Mouse (Mus musculus) CD4-positive, CD25-positive, alpha-beta regulatory T cell, adult 4 months (primary cell): Measurements from ENCODE around the gene Gm20388. TPM values are rescaled to one million over a fixed set of nuclear protein-coding genes. Genes with fewer than 3 reads are reported as not detected.

Source experiments
- ATAC-seq: one replicate; pipeline ENCODE4 v1.8.0; 2017
- polyA plus RNA-seq, 2 experiments: library from polyadenylated mRNA; unstranded; fragments of 100-300 nt; shearing (Covaris generic); gene quantifications; one replicate each; pipeline ENCODE4 v1.2.1; 2017

Gm20388 gene
- polyA plus RNA-seq, 2 experiments from 2014 or later, result 10.7 to 12.8 TPM

DNA sequence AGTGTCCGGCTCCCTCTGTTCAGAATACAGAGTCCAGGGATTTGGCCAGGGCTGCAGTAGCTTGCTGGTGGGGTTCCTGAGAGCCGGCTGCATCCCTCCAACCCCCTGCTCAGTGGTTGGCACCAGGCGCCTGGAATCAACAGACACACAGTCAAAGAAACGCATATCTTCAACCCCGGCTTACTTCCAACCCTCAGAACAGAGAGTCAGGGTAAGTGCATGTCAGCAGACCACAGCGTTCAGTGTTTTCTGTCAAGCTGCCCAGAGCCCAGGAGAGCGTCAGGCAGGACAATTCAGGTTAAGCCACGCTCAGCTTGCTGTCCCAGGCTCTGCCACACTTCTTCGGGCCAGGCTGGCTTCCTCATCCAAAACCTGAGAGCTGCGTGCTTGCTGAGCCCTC is 1770.8 kb downstream of the Gm20388 start:
- no peak for ATAC-seq

DNA sequence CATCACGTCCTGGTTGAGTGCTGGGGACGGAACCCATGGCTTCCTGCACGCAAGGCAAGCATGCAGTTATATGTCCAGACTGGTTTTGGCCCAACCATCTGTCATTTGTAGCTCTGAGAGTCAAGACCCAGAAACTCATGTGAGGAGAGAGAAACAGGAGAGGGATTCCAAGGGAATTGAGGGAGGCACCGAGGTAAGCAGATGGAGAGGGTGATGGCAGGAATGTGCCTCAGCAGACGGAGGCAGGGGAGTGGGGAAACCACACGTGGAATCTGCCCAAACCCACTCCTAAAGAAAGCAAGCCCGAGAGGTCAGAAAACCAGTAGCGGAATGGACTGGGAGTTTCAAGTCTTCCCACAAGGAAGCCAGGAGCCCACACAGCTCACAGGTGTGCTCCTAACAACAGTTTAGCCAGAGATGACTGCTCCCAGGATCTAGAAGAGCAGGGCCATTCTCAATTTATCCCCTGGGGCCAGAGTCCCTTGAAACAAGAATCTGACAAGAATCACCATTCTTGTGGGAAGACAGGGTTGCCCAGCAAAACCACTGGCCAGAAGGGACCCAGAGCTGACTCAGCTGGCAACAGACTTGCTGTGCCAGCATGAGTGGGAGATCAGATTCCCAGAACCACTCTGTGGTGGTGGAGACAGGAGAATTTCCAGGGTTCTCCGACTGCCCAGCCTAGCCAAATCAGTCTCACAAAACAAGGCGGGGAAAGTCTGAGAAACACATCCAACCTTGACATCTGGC is 1772.6 kb downstream of the Gm20388 start:
- ATAC-seq, result no peak

DNA sequence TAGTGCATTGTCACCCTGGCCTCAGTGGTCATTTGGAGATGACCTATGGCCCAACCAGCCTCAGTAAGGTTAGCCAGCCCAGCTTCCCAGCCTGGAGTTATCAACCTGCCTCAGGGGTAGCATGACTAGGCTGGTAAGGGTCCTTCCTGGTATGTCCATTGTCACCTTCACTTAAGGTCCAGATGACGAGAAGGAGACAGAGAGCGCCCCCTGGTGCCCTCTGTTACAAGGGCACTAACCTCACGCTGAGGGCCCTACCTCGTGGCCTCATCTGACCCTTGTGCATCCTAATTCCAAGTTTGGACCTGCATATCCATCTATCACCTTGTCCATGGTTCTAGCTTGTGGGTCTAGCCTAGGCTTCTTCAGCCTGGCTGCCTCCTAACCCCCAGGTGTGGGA is 1774.8 kb downstream of the Gm20388 start:
- no peak for ATAC-seq

DNA sequence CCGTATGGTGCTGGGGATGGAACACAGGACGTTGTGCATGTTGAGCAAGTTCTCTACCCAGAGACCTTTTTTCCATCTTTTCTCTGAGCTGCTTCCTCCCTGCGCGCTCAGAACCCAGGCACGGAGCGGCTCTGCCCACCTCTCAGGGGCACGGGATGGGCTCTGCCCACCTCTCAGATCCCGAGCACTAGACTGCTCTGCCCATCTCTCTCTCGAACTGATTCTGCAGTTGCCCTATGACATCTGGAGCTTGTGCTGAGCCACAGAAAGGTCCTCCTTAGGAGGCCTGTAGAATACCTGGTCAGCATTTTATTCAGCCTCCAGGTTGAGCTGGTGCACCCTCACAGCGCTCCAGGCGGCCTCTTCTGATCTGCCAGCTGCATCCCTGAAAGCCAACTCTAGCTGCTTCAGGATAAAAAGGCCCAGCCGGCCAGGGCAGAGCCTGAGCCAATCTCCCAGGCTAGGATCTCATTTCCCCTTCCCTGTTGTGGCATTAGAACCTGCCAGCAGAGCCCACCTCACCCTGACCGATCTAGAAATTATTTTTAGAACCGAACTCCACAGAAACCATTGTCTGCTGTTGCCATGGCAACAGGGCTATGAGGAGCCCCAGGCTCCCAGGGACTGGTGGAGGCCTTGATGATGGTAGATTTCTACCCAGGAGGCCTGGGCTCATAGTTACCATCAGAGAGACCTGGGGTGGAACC is 1777.0 kb downstream of the Gm20388 start:
- no peak for ATAC-seq

DNA sequence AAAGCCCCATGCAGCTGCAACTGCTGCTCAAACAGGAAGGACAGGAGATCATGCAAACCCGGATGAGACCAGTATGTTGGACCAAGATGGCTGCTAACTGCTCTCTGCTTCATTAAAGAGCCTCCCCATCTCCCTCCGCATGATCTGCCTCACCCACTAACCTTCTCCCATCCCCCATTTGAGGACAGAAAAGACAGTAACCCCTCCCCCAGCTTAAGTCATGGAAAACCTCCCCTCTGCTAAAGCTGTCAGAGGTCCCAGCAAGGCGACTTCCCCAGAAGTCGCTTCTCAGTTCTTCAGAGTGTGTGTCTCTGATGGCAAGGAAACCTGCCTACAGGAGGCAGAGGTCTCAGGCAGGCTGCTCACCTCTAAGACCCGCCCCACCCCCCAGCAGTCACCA is 1777.9 kb downstream of the Gm20388 start:
- no peak for ATAC-seq

DNA sequence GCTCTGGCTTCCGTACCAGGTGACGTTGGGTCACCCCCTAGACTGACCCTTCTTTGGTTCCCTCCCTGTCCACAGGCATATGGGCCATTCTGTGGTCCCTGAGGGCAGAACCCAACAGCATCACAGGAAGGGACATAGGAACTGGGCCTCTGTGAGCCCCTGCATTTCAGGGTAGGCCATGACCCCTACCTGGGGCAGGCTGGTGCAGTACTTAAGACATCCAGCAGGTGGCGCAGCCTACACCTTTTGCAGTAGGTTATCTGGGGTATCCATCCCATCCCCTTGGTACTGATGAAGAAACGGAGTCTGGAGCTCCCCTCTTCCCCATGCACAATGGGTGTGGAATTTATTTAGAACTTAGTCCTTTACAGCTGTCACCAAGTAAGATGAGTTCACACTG is 1783.8 kb downstream of the Gm20388 start:
- ATAC-seq, result no peak

DNA sequence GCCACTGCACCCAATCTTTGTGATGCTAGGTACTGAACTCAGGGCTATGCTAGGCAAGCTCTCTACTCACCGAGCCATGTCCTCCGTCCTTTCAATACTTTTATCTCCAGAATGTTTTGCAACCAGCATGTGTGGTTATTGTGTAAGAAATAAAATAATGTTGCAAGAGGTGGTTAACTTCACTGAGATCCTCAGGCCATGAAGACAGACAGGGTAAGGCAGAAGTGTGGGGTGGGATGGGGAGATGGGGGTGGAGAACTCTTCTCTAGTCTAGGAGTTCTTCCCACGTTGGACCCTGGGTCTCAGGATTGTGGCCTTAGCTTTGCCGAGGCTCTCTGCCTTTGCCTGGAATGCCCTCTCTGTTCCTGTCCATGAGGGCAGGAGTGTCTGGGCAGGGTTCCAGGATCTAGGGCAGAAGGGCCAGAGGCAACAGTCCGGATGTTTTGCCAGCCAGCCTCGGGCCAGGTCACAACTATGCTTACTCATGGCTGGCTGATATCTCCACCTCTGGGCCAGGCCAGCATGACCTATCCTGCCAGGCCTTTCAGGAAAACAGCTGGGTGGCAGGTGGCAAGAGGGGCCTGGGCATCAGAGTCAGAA is 1785.0 kb downstream of the Gm20388 start:
- ATAC-seq, result no peak

DNA sequence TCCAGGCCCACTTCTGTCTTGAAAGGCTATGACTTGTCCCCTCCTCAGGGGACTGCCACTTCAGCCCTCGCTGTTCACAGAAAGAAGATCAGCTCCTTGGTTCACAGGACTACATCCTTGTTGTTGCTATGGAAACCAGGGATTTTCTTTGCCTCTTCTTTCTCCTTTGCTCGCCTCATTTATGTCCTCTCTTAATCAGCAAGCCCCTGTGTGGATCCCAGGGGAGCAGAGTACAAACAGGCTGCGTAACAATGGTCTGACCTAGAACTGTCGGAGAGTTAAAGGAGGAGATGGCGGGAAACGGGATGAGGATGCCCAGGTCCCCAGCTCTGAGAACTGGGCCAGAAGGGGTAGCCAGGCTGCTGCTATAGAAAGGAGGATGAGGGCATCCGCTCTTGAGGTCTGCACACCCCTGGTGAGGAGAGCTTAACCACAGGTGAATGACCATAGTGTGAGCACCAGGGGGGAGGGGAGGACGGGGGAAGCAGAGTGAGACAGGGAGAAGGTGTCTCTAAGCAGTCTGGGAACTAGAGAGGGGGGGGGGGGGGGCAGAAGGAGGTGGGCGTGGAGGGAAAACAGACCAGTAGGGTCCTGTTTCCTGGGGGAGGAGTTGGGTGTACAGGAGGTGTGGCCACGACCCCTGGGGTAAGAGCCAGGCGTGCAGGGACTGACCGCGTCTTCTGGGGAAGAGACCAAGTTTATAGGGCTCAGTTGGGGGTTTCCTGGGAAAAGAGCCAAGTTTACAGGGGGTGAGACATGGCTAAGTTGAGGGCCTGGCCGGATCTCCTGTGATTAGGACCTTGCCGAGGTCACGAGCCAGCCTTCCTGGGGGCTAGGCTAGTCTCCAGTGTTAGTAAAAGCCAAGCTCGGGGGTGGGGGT is 1787.3 kb downstream of the Gm20388 start:
- no peak for ATAC-seq

DNA sequence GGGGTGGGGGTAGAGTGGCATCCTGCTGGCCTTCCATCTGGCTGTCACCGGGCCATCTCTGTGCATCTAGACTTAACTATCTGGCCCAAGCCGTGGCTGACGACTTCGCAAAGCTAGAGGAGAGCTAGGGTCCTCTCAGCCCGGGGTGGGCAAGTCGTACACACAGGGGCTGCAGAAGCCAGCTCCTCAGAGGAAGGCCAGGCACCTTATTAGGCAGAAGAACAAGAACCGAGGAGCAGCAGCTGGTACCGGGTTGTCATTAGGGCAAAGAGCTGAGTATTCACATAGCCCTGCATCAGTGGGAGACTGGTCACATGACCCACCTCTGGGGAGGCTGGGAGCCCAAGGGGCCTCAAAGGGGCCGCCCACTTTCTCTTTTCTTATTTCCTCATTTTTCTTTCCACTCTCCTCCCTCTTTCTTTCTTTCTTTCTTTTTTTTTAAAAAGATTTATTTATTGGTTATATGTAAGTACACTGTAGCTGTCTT is 1788.0 kb downstream of the Gm20388 start:
- ATAC-seq, result no peak

DNA sequence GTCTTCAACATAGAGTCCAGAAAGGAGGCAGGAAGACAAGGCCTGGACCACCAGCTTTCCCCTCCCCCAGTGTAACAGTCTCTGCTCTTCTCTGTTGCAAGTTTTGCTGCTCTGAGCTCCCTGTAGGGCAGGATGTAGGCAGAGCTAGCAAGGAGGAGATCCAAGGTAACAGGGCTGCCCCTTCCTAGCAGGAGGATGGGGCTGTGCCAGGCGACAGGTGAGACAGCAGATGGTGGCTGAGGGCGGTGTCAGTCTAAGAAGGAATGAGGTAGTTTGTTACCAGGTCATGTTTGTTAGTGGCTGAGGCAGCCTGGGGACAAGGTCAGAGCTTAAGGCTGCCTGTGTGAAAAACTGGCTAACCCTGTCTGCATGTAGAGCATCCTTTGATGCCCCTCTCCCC is 1789.3 kb downstream of the Gm20388 start:
- ATAC-seq, result no peak

DNA sequence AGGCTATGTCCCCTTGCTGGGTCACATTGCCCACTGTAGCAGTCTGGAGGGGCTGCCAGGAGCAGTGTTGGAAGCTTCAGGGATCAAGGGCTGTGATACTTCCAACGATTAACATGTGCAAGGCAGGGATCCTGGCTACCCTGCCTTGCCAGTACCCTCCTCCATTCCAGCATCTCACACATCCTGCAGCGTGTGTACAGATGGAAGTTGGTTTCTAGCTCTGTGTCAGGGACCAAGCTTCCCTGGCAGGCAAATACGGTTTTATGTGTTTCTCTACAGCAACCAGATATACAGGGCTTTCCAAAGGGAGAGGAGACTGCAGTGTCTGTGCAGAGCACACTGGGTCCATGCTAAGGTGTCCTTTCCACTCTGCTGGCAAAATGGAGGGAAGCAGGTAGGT is 1794.5 kb downstream of the Gm20388 start:
- no peak for ATAC-seq

DNA sequence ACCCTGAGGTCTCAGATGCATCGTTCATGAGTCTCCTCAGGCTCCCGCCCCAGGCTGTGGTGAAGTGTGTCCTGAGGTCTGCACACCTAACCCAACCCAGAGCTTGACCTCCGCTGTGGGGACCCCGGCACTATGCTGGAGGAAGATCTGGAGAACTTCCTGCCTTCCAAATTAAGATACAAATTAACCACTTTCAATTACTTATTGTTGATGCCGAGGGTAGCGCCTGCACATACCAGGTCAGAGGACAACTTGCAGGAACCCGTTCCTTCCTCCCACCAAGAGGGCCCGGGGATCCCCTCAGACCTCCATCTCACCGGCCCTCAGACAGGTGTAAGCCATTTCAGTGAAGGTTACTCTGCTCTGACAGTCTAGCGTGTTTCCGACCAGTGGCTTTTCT is 1796.3 kb downstream of the Gm20388 start:
- ATAC-seq, result no peak

DNA sequence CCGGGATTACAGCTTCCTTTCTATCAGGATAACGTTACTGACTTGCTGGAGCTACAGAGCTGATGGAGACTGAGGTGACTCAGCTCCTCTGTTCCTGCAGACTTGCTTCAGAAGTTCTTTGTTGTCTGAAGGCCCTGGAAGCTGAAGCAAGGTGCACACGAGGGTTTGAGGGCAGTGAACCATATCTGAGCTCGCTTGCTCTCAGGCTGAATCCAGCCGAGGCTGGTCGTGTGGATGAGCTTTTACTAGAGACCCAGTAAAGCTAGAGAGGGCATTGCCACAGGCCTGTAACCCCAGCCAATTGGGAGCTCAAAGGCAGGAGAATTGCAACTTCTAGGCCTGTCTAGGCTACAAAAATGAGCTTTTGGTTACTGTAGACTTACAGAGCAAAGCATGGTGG is 1797.8 kb downstream of the Gm20388 start:
- no peak for ATAC-seq

DNA sequence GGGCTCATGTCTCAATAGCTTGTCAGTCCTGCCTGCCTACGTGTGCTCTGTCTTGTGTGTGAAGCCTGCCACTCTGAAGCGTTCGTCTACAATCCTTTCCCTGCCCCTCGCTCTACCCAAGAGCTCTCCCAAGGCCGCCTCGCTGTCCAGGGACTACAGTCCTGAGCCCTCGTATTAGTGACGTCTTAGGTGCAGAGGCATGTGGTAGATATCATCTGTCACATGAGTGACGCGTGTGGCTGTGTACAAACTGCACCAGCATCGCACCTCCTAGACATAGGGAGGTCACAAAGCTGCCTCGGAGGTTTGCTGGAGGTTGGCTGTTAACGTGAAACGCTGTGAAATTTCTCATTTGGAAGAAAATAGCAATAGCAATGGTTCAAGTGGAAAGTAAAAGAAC is 1806.9 kb downstream of the Gm20388 start:
- no peak for ATAC-seq

DNA sequence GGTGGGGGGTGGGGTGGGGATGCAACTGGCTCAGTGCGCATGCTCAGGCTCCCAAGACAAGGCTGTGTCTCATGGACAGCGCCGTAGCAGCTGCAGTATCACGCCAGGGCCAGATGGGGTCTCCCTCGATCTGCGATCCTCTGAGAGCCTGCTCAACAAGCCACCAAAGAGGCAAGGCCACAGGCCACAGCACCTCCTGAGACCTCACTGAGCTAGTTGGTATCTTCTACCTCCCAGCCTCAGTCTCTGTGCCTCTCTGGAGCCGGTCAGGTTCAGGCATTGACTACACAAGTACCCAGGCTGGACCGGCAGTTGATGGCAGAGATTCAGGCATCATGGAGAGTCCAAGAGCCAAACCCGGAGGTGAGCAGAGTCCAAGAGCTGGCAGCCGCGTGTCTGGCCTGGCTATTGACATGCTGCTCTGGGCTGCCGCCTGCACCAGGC is 1807.4 kb downstream of the Gm20388 start:
- ATAC-seq, result no peak

DNA sequence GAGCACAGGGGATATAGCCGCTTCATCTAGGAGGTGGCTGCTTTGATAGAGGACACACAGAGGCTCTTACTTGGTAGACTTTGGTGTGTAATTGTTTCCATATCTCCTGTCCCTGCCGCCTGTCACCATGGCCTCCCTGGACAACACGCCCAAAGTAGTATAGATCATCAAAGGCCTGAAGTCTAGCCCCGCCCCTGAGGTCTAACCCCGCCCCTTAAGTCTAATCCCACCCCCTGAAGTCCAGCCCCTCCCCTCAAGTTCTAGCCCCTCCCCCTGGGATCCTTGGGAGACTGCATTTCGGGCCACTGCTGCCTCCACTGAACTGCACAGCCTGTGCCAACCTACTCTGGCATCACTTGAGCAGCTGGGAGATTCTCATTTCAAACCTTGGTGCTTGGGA is 1808.3 kb downstream of the Gm20388 start:
- no peak for ATAC-seq

DNA sequence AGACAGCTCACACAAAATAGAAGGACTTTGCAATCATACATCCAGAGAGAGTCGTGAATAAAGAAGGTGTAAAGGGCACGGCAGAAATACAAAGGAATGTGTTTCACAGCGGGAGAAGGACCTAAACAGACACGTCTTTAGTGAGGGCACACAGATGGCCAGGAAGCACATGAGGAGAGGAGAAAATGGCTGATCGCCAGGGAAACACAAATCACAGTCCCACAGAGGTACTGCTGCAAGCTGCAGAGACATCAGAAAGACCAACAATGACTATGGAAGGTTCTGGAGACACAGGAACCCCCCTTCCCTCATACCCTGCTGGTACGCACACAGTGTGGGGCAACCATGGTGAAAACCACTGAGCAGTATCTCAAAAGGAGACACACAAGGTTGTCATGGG is 1810.4 kb downstream of the Gm20388 start:
- no peak for ATAC-seq

DNA sequence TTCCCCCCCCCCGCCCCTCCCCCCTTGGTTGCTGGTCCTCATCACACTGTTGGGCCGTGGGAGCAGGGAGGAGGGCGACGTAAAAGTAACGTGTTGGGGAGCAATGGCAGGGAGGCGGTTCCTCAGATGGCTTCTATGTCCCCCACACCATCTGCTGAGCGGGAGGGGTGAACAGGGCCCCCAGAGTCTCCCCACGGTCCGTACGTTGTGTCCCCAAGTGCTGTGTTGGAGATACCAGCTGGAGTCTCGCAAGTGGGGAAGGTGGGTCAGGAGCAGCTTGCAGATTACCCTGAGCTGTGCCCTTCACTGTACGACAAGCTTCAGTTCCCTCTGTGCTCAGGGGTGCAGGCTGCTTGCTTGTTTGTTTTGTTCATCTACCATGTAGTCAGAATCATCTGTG is 1813.2 kb downstream of the Gm20388 start:
- ATAC-seq, result no peak

DNA sequence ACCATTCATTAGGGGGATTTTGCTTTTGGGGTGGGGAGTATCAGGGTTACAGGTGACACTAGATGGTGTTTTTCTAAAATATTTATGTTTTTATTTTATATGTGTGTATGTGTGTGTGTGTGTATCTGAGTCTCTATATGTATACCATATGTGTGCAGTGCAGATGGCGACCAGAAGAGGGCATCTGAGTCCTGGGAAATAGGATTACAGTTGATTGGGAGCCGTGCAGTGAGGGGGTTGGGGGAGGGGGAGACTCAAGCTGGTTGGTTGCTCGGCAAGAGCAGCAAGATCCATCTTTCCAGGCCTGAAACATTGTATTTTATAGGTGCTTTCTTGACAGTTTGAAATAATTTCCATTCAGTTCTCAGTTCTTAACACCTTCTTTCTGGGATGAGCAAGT is 1816.5 kb downstream of the Gm20388 start:
- ATAC-seq, result no peak

DNA sequence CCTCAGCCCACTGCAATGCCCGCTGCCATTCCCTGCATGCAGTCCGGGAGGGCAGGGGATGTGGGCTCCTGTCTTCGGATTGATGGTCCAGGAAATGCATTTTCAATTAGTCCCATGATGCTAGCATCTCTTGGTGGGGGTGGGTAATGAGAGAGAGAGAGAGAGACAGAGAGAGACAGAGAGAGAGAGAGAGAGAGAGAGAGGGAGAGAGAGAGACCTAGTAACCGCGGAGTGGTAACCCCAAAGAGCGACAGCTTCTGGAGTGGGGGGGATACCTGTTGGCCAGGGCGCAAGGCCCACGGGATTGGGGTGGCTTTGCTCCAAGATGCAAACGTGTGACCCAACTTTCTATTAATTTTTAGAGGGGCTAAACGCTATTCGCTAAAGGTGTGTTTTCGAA is 1818.7 kb downstream of the Gm20388 start, which contains the start of gene Jph3:
Gene Jph3 (plus strand): TSS at position 301 of the 400 bp plus-strand sequence.
- no peak for ATAC-seq

DNA sequence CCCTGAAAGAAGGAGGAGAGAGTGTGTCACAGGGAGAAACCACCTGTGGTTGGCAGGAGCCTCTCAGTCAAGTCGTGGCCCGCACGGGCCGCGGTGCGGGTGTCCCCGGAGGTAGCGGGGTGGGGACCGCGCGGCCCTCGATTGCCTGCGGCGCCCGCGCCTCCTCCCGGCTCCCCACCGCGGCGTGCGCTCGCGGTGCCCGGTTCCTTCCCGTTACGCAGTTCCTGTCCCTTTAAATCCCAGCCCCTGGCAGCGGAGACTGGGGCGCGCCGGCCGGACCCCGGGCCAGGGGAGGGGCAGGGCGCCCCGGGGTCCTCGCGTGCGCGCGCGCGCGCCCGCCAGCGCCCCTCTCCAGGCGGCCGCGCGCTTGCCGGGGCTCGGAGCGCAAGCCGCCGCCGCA is 1819.1 kb downstream of the Gm20388 start:
- ATAC-seq, result no peak

DNA sequence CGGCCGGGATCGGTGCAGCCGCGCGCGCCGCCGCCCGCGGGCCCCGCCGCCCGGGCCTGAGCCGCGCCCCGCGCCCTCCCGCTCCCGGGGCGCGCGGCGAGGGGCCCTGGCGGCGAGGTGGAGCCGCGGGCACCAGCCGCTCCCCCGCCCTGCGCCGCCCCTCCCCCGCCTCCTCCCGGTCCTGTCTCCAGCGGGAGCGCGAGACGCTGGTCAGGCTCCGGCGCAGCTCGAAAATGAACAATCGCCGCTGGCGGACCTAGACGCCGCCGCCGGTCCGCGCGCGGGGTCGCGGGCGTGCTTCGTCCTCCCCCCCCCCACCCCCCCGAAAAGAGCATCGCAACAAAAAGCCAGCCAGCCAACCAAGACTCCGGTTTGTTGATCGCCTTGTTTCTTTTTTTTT is 1819.5 kb downstream of the Gm20388 start:
- no peak for ATAC-seq

DNA sequence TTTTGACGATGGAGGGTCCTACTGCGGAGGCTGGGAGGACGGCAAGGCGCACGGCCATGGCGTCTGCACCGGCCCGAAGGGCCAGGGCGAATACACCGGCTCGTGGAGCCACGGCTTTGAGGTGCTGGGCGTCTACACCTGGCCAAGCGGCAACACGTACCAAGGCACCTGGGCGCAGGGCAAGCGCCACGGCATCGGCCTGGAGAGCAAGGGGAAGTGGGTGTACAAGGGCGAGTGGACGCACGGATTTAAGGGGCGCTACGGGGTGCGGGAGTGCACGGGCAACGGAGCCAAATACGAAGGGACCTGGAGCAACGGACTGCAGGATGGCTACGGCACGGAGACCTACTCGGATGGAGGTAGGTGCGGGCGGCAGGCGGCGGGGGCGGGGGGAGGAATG is 1820.0 kb downstream of the Gm20388 start:
- ATAC-seq, result no peak
